Mouse (Mus musculus) limb, embryonic 12.5 days (tissue): ENCODE data around the gene Ttc22. TPM values are rescaled to one million over a fixed set of nuclear protein-coding genes. Genes with fewer than 3 reads are reported as not detected.

Experiments used
- ATAC-seq: fragments of 200-750 bp; cut with Nextera tagmentation; 2 replicates; pipeline ENCODE4 v1.8.0; 2017; ENCODE audit warnings: low read depth, moderate TSS enrichment; ENCODE audit not compliant: insufficient number of reproducible peaks, insufficient read depth, low FRiP score, low TSS enrichment
- H3K27ac ChIP-seq: fragments of 300-500 bp; sonication (generic); 2 replicates; pipeline ENCODE4 v1.5.1; 2016; ENCODE audit warnings: mild to moderate bottlenecking, moderate library complexity
- H3K27me3 ChIP-seq: fragments of 300-500 bp; sonication (generic); 2 replicates; pipeline ENCODE4 v1.6.1; 2016; ENCODE audit warnings: mild to moderate bottlenecking, moderate library complexity
- H3K36me3 ChIP-seq: fragments of 300-500 bp; sonication (generic); 2 replicates; pipeline ENCODE4 v1.6.1; 2016; ENCODE audit warnings: mild to moderate bottlenecking, moderate library complexity
- H3K4me1 ChIP-seq: fragments of 300-500 bp; sonication (generic); replicated peaks from 2 replicates; pipeline ENCODE4 v1.6.1; 2016
- H3K4me2 ChIP-seq: fragments of 300-500 bp; sonication (generic); 2 replicates; pipeline ENCODE4 v1.6.1; 2016; ENCODE audit warnings: mild to moderate bottlenecking, moderate library complexity
- H3K4me3 ChIP-seq: fragments of 300-500 bp; sonication (generic); replicated peaks from 2 replicates; pipeline ENCODE4 v1.5.1; 2016; ENCODE audit warnings: mild to moderate bottlenecking
- H3K9ac ChIP-seq: fragments of 300-500 bp; sonication (generic); replicated peaks from 2 replicates; pipeline ENCODE4 v1.6.1; 2016; ENCODE audit warnings: mild to moderate bottlenecking, moderate library complexity
- H3K9me3 ChIP-seq: fragments of 300-500 bp; sonication (generic); 2 replicates; pipeline ENCODE4 v1.6.1; 2016; ENCODE audit warnings: mild to moderate bottlenecking, moderate library complexity
- WGBS: fragments of 180-500 bp; shearing (Covaris S2); methylation state at CpG from one replicate; pipeline ENCODE4 v1.1.7; 2016; 5-methylcytosine and 5-hydroxymethylcytosine counted together
- polyA plus RNA-seq: library from polyadenylated mRNA; unstranded; fragments of >200 nt; fragmentation: Nextera tagmentation; extraction: Ambion mirVana; gene quantifications from 2 replicates; pipeline ENCODE4 v1.2.1, GENCODE M21; 2016

Ttc22 gene
- polyA plus RNA-seq, 1 experiment from 2014 or later = 0.31 TPM

- no peak overlapping the region for H3K4me2 ChIP-seq
- H3K9ac ChIP-seq = no peak overlapping the region
- H3K27ac ChIP-seq = no peak overlapping the region
- no peaks in the 10 kb centered on the region for H3K27me3 ChIP-seq
- no peak for ATAC-seq
- no peaks in the 10 kb centered on the region for H3K9me3 ChIP-seq
- no peak overlapping the region for H3K4me3 ChIP-seq
- H3K4me1 ChIP-seq = no peaks in the 10 kb centered on the region; the same call in 1 of the 2 replicates
- peaks cover 100% of the 10 kb centered on the region for H3K36me3 ChIP-seq
- 92% methylated on average over 5 of the region's 5 CpGs for WGBS
Measured at GRCm38 (mm10) chr4:106663956-106664470, 41.8 kb downstream of the Ttc22 start.

GRCm38 (mm10) chr4:106664697-106665096 lies 42.5 kb downstream of the Ttc22 start:
- no peaks in the 10 kb centered on the region for H3K9me3 ChIP-seq
- no peak for ATAC-seq
- no peaks in the 10 kb centered on the region for H3K27me3 ChIP-seq
- no peak overlapping the region for H3K9ac ChIP-seq
- H3K27ac ChIP-seq = no peak overlapping the region
- H3K4me1 ChIP-seq = no peaks in the 10 kb centered on the region; the same call in 1 of the 2 replicates
- no peak overlapping the region for H3K4me2 ChIP-seq
- WGBS = 91% methylated on average over 6 of the region's 6 CpGs
- H3K36me3 ChIP-seq = peaks cover 100% of the 10 kb centered on the region
- no peak overlapping the region for H3K4me3 ChIP-seq

DNA sequence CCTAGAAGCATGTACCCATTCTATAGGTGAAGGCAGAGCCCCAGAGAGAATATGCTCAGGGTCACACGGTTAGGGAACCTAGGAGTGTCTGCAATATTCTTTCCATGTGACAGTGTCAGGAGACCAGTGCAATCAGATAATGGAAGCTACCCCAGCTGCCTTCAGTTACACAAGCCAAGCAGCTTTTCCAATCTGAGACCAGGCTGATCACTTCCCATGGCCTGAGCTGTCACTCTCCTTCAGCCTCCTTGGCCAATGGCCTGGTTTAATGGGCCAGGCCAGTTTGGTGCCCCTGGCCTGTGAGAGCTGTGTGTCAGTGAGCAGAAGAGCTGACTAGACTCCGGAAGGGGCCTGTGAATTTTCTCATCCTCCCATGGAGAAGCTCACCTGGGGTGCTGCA lies 43.0 kb downstream of the Ttc22 start:
- Histone ChIP-seq H3K36me3 (peaks cover 100% of the 10 kb centered on the region), H3K4me1 (no peaks in the 10 kb centered on the region; the same call in 1 of the 2 replicates), H3K4me2 (no peak overlapping the region)

GRCm38 (mm10) chr4:106665673-106666072 lies 43.4 kb downstream of the Ttc22 start:
- no peaks in the 10 kb centered on the region for H3K9me3 ChIP-seq
- H3K27ac ChIP-seq = no peak overlapping the region
- WGBS = 89% methylated on average over 10 of the region's 10 CpGs
- H3K4me3 ChIP-seq = no peak overlapping the region
- no peaks in the 10 kb centered on the region; the same call in 1 of the 2 replicates for H3K4me1 ChIP-seq
- H3K36me3 ChIP-seq = peaks cover 100% of the 10 kb centered on the region
- no peaks in the 10 kb centered on the region for H3K27me3 ChIP-seq
- H3K4me2 ChIP-seq = no peak overlapping the region
- H3K9ac ChIP-seq = 0 out of 2 replicates have a peak overlapping the region, but pooled peaks have one; percentile 18
- ATAC-seq = no peak

More for the DNA sequence above, 43.0 kb downstream of the Ttc22 start:
- H3K27ac ChIP-seq = no peak overlapping the region
- no peaks in the 10 kb centered on the region for H3K27me3 ChIP-seq
- WGBS = 97% methylated on average over 2 of the region's 2 CpGs
- no peak for ATAC-seq
- H3K9me3 ChIP-seq = no peaks in the 10 kb centered on the region
- H3K4me3 ChIP-seq = no peak overlapping the region
- H3K9ac ChIP-seq = no peak overlapping the region

DNA sequence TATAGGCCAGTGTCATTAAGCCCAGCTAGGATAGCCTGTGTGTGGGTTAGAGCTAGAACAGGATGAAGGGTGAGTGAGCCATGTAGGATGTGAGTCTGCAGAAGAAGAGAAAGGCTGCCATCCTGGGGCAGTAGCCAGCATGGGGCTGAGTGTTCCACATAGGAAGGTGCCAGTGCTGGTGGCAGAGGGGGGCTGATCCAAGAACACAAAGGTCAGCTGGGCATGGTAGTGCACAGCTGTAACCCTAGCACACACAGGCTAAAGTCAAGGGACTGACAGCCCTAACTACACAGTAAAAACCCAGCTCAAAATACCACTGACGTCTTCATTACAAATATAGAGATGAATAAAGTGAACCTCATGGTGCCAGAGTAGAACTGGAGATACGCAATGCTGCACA lies 44.3 kb downstream of the Ttc22 start:
- WGBS = 93% methylated on average over 2 of the region's 2 CpGs
- Histone ChIP-seq H3K9ac (no peak overlapping the region), H3K36me3 (peaks cover 100% of the 10 kb centered on the region), H3K27me3 (no peaks in the 10 kb centered on the region), H3K4me3 (no peak overlapping the region), H3K9me3 (no peaks in the 10 kb centered on the region), H3K4me1 (no peaks in the 10 kb centered on the region; the same call in 1 of the 2 replicates), H3K4me2 (no peak overlapping the region), H3K27ac (no peak overlapping the region)
- no peak for ATAC-seq

DNA sequence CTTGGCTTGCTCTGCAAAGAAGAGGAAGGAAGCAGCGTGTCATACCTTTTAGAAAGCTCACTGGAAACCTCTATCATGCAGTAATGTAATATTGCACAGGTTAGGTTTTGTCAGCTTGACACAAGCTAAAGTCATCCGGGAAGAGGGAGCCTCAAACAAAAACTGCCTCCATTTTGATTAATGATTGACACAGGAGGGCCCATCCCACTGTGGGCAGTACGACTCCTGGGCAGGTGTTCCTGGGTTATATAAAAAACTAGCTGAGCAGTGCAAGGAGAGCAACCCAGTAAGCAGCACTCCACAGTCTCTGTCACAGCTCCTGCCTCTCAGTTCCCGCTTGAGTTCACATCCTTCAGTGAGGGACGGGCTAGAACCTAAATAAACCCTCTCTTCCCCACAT lies 54.5 kb downstream of the Ttc22 start:
- 89% methylated on average over 5 of the region's 5 CpGs for WGBS
- Histone ChIP-seq H3K9ac (no peak overlapping the region), H3K27ac (no peak overlapping the region), H3K27me3 (no peaks in the 10 kb centered on the region), H3K9me3 (no peaks in the 10 kb centered on the region), H3K4me2 (no peak overlapping the region), H3K4me1 (peaks cover 5% of the 10 kb centered on the region), H3K4me3 (no peak overlapping the region), H3K36me3 (peaks cover 54% of the 10 kb centered on the region)
- no peak for ATAC-seq

DNA sequence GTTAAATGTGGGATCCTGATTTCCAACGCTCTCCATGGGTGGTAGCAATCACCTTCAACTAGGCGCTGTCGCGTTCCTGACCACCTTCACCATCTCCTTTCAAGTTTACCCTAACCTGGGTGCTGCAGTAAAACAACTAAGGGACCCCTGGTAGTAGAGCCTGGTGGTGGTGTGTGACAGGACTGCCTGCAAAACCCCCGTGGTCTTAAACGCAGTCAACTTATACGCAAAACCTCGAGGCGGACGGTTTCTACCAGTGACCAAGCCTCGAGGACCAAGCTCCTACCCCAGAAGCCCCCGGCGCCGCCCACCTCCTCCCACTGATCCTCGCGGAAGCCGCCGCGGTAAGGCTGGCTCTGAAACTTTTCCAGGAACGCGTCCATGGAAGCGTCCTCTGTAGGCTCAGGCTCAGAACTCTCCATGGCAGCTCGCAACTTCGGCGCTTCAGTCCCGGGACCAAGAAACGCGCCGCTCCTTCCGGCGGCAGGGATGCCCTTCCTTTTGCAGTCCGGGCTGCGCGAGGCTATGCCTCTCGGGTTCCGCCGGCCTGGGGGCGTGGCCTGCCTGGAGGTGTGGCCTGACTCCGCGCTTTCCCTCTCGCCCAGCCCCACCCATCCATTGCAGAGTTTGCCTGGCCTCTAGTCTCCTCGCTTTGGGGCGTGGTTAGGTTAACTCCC lies 56.3 kb downstream of the Ttc22 start, which contains the start of gene Ttc4:
Gene Ttc4, minus strand, starts transcription at position 503 of the 677 bp plus-strand sequence.
- no peaks in the 10 kb centered on the region for H3K9me3 ChIP-seq
- under 1% methylated on average over 43 of the region's 43 CpGs for WGBS
- peak within 1 kb of the TSS; percentile 75 for H3K4me2 ChIP-seq
- ATAC-seq = peak; percentile 96
- peaks cover 5% of the 10 kb centered on the region for H3K4me1 ChIP-seq
- H3K36me3 ChIP-seq = peaks cover 35% of the 10 kb centered on the region
- H3K27ac ChIP-seq = peak within 1 kb of the TSS; percentile 69; the same call in 1 of the 2 replicates
- H3K9ac ChIP-seq = peak within 1 kb of the TSS; percentile 83
- peak within 1 kb of the TSS; percentile 87 for H3K4me3 ChIP-seq
- no peaks in the 10 kb centered on the region for H3K27me3 ChIP-seq

DNA sequence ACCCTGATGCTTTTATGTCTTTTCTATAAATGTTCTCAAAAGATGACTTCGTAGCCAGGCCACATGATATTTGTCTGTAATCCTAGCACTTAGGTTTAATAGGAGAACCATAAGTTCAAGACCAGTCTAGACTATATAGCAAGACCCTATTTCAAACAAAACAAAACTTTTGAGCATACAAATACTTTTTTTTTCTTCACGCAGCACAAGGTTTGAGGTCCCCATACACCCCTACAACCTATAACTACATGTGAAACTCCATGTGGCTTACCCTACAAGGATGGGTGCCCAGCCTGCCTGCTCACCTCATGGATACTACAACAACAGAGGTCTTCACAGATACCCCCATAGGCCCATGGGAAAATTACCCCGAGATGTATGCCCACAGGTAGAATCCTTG lies 56.9 kb downstream of the Ttc22 start:
- Histone ChIP-seq H3K27me3 (no peaks in the 10 kb centered on the region), H3K36me3 (peaks cover 29% of the 10 kb centered on the region), H3K9ac (no peak overlapping the region), H3K4me3 (peak overlapping the region; percentile 87), H3K27ac (no peak overlapping the region), H3K9me3 (no peaks in the 10 kb centered on the region), H3K4me1 (peaks cover 5% of the 10 kb centered on the region), H3K4me2 (peak overlapping the region; percentile 75)
- WGBS = 36% methylated on average over 3 of the region's 3 CpGs
- peak; percentile 45; the same call in 1 of the 2 replicates for ATAC-seq

GRCm38 (mm10) chr4:106680955-106681354 lies 58.7 kb downstream of the Ttc22 start:
- no peak for ATAC-seq
- peaks cover 5% of the 10 kb centered on the region for H3K4me1 ChIP-seq
- no peak overlapping the region for H3K4me3 ChIP-seq
- no peaks in the 10 kb centered on the region for H3K27me3 ChIP-seq
- H3K9ac ChIP-seq = no peak overlapping the region
- no peak overlapping the region for H3K27ac ChIP-seq
- 55% methylated on average over 2 of the region's 2 CpGs for WGBS
- H3K9me3 ChIP-seq = no peaks in the 10 kb centered on the region
- H3K4me2 ChIP-seq = no peak overlapping the region
- H3K36me3 ChIP-seq = peaks cover 11% of the 10 kb centered on the region

DNA sequence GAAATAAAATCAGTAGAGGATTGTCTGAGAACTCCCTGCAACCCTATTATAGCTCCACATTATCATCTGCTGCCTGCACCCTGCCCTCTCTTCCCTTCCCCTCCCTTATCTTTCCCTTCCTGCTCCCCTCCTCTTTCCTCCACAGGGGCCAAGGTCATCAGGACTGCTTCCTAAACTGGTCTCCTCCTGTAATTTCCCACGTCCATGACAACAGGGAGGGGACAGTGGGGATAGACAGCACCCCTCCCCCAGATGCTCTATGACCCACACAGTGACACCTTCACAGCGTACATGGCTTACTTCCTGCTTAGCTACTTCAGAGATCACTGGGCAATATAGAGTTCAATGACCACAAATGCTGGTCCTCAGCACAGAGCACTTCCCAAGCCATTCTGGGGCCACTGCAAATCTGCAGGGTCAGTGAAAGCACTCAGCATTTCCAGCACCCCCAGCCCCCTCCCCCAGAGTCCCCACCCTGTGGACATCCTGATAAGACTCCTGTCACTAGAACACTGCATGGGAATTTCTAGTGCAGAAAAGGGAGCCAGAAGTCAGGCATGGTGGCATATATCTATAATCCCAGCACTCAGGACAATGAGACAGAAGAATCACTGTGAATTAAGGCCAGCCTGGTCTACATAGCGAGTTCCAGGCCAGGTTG lies 66.5 kb downstream of the Ttc22 start:
- Histone ChIP-seq H3K36me3 (no peaks in the 10 kb centered on the region), H3K27ac (no peak overlapping the region), H3K4me1 (no peaks in the 10 kb centered on the region), H3K9me3 (no peaks in the 10 kb centered on the region), H3K9ac (no peak overlapping the region), H3K4me2 (no peak overlapping the region), H3K4me3 (no peak overlapping the region), H3K27me3 (no peaks in the 10 kb centered on the region)
- ATAC-seq = no peak
- 40% methylated on average over 3 of the region's 3 CpGs for WGBS
